Mouse (Mus musculus) E14TG2a.4 (cell line): ENCODE results near the gene Alox12b.

Experiments
- CTCF ChIP-seq: conservative IDR thresholded peaks from 2 replicates; pipeline ENCODE4 v1.5.1; 2014; ENCODE audit warnings: low read length
- NANOG ChIP-seq: IDR thresholded peaks from 2 replicates; pipeline ENCODE4 v1.6.1; 2014; ENCODE audit warnings: borderline replicate concordance, low read length, mixed read lengths

GRCm38 (mm10) chr11:69148451-69148960 is 8.3 kb upstream of the Alox12b start:
- TF ChIP-seq CTCF (no peak), NANOG (no peak)
